Mouse (Mus musculus) midbrain, embryonic 14.5 days (tissue): ENCODE results near the gene Fyn. TPM values are rescaled to one million over a fixed set of nuclear protein-coding genes. Genes with fewer than 3 reads are reported as not detected.

Source experiments
- ATAC-seq: fragments of 200-750 bp; cut with Nextera tagmentation; 2 replicates; pipeline ENCODE4 v1.8.0; 2017; ENCODE audit warnings: moderate number of reproducible peaks, moderate library complexity; ENCODE audit not compliant: low FRiP score, low TSS enrichment
- DNase-seq: peaks from one replicate; pipeline ENCODE4 v3.0.0-alpha.2; 2015
- H3K27ac ChIP-seq: fragments of 300-500 bp; sonication (generic); replicated peaks from 2 replicates; pipeline ENCODE4 v1.5.1; 2014; ENCODE audit warnings: mild to moderate bottlenecking, low read depth, low read length, moderate library complexity
- H3K27me3 ChIP-seq: fragments of 300-500 bp; sonication (generic); 2 replicates; pipeline ENCODE4 v1.6.1; 2014; ENCODE audit warnings: low read length, control low read depth, mixed read lengths; ENCODE audit not compliant: control insufficient read depth, insufficient read depth
- H3K36me3 ChIP-seq: fragments of 300-500 bp; sonication (generic); 2 replicates; pipeline ENCODE4 v1.6.1; 2014; ENCODE audit warnings: low read length, control low read depth; ENCODE audit not compliant: control insufficient read depth, insufficient read depth
- H3K4me1 ChIP-seq: fragments of 300-500 bp; sonication (generic); 2 replicates; pipeline ENCODE4 v1.6.1; 2014; ENCODE audit warnings: mild to moderate bottlenecking, antibody characterized with exemption, low read length, control low read depth; ENCODE audit not compliant: control insufficient read depth, insufficient read depth
- H3K4me2 ChIP-seq: fragments of 300-500 bp; sonication (generic); 2 replicates; pipeline ENCODE4 v1.6.1; 2014; ENCODE audit warnings: mild to moderate bottlenecking, low read length, moderate library complexity
- H3K4me3 ChIP-seq: fragments of 300-500 bp; sonication (generic); replicated peaks from 2 replicates; pipeline ENCODE4 v1.5.1; 2014; ENCODE audit warnings: low read depth, low read length
- H3K9ac ChIP-seq: fragments of 300-500 bp; sonication (generic); replicated peaks from 2 replicates; pipeline ENCODE4 v1.6.1; 2014; ENCODE audit warnings: mild to moderate bottlenecking, low read length, moderate library complexity
- H3K9me3 ChIP-seq: fragments of 300-500 bp; sonication (generic); 2 replicates; pipeline ENCODE4 v1.6.1; 2016; ENCODE audit warnings: low read length, control low read depth, mixed read lengths; ENCODE audit not compliant: control insufficient read depth
- WGBS: fragments of 180-500 bp; shearing (Covaris S2); extraction: QIAGEN DNeasy Blood & Tissue Kit; methylation state at CpG from one replicate; pipeline ENCODE4 v1.1.7; 2014; 5-methylcytosine and 5-hydroxymethylcytosine counted together
- polyA plus RNA-seq: library from polyadenylated mRNA; unstranded; fragments of >200 nt; fragmentation: Nextera tagmentation; extraction: Ambion mirVana; gene quantifications from 2 replicates; pipeline ENCODE4 v1.2.1, GENCODE M21; 2014

Gene Fyn
- polyA plus RNA-seq, 1 experiment from 2014 or later: 90.8 TPM

- H3K4me1 ChIP-seq: peaks cover 49% of the 10 kb centered on the region
Observed at GRCm38 (mm10) chr10:39534324-39535026, 165.8 kb downstream of the Fyn start.

DNA sequence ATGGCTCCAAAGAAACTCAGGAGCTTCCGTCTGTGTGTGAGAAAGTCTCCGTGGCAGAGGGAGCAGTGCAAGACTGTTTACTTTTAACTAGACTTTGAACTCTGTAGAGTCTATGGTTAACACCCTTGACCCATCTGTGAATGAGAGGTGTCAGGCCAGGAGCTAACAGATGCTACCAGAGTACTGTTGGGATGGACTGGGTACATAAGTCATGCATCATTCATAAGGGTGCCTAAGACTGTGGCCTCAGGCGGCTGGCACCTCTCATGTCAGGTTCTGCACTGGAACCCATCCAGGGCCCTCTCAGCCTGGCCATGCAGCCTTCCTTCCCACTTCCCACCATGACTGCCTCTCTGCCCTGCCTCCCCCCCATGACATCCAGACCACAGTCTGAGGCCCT lies 166.7 kb downstream of the Fyn start:
- H3K4me3 ChIP-seq: no peak overlapping the region
- H3K27me3 ChIP-seq: no peaks in the 10 kb centered on the region
- peak overlapping the region; percentile 78 for H3K27ac ChIP-seq
- no peak overlapping the region for H3K4me2 ChIP-seq
- peaks cover 39% of the 10 kb centered on the region for H3K36me3 ChIP-seq
- peaks cover 57% of the 10 kb centered on the region for H3K4me1 ChIP-seq
- 55% methylated on average over 3 of the region's 3 CpGs for whole genome bisulfite sequencing
- H3K9ac ChIP-seq: peak overlapping the region; percentile 9; the same call in 1 of the 2 replicates
- DNase-seq (no peak), ATAC-seq (no peak)
- H3K9me3 ChIP-seq: no peaks in the 10 kb centered on the region

More at GRCm38 (mm10) chr10:39534324-39535026, 165.8 kb downstream of the Fyn start:
- no peak overlapping the region for H3K4me2 ChIP-seq
- peak overlapping the region; percentile 40 for H3K9ac ChIP-seq
- DNase-seq (peak; percentile 58), ATAC-seq (peak; percentile 38; the same call in 1 of the 2 replicates)
- H3K9me3 ChIP-seq: no peaks in the 10 kb centered on the region
- no peak overlapping the region for H3K4me3 ChIP-seq
- H3K36me3 ChIP-seq: peaks cover 43% of the 10 kb centered on the region
- WGBS: 46% methylated on average over 9 of the region's 9 CpGs
- no peaks in the 10 kb centered on the region for H3K27me3 ChIP-seq
- H3K27ac ChIP-seq: peak overlapping the region; percentile 78

DNA sequence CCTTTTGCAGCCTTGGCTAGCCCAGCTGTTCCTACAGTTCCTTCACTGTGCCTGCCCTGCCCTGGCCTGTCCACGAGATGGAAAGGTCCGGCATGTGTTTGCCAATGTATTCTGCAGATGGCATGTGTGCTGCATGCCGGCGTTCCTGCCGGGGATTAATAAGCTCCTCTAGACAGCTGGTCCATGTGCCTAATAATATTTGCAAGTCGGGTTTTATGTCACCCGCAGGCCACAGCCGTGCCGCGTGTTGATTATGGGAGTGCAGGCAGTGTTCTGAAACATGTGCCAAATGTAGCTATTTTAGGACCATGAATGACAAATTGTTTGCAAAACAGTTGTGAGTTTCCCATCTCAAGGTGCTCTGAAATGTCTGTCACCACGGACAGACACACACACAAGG lies 167.6 kb downstream of the Fyn start:
- no peak overlapping the region for H3K4me3 ChIP-seq
- ATAC-seq (peak; percentile 60; the same call in 1 of the 2 replicates), DNase-seq (peak; percentile 75)
- 33% methylated on average over 11 of the region's 11 CpGs for WGBS
- H3K9ac ChIP-seq: no peak overlapping the region
- H3K27me3 ChIP-seq: no peaks in the 10 kb centered on the region
- no peaks in the 10 kb centered on the region for H3K9me3 ChIP-seq
- H3K4me2 ChIP-seq: no peak overlapping the region
- peak overlapping the region; percentile 78 for H3K27ac ChIP-seq
- H3K4me1 ChIP-seq: peaks cover 63% of the 10 kb centered on the region
- peaks cover 36% of the 10 kb centered on the region for H3K36me3 ChIP-seq

GRCm38 (mm10) chr10:39540012-39540647 lies 171.5 kb downstream of the Fyn start:
- Histone ChIP-seq H3K4me3 (no peak overlapping the region), H3K4me2 (no peak overlapping the region), H3K9ac (no peak overlapping the region), H3K27ac (peak overlapping the region; percentile 86), H3K36me3 (peaks cover 23% of the 10 kb centered on the region), H3K9me3 (no peaks in the 10 kb centered on the region), H3K27me3 (no peaks in the 10 kb centered on the region), H3K4me1 (peaks cover 70% of the 10 kb centered on the region)
- WGBS: 37% methylated on average over 9 of the region's 9 CpGs
- DNase-seq (no peak), ATAC-seq (no peak)

GRCm38 (mm10) chr10:39540995-39541394 lies 172.3 kb downstream of the Fyn start:
- ATAC-seq (peak; percentile 84), DNase-seq (peak; percentile 92)
- peak overlapping the region; percentile 50 for H3K9ac ChIP-seq
- H3K9me3 ChIP-seq: no peaks in the 10 kb centered on the region
- WGBS: 2% methylated on average over 7 of the region's 7 CpGs
- H3K4me1 ChIP-seq: peaks cover 69% of the 10 kb centered on the region
- peak overlapping the region; percentile 11; the same call in 1 of the 2 replicates for H3K4me2 ChIP-seq
- H3K4me3 ChIP-seq: no peak overlapping the region
- H3K27ac ChIP-seq: peak overlapping the region; percentile 100
- peaks cover 16% of the 10 kb centered on the region for H3K36me3 ChIP-seq
- H3K27me3 ChIP-seq: no peaks in the 10 kb centered on the region

DNA sequence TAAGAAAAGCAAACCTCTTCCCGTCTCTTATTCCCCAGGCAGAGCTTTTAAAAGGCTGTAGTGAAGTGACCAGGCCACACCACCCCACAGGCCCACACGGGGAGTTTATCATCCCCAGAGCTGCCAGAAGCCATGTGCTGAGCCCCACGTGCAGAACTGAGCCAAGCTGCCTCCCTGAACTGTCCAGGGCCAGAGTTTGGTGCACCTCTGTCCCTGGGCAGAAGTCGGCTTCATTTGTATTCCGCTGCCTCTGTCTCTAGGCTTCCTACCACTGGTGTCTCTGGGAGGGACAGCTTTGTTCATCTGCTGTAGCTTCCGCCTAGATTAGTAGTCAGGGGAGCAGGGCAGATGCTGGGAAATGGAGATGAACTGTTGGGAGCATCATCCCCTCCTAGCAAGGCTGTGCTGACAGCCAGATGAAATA lies 172.8 kb downstream of the Fyn start:
- peaks cover 65% of the 10 kb centered on the region for H3K4me1 ChIP-seq
- H3K27ac ChIP-seq: peak overlapping the region; percentile 100
- no peak overlapping the region for H3K4me3 ChIP-seq
- H3K27me3 ChIP-seq: no peaks in the 10 kb centered on the region
- H3K9ac ChIP-seq: peak overlapping the region; percentile 50; the same call in 1 of the 2 replicates
- H3K36me3 ChIP-seq: peaks cover 16% of the 10 kb centered on the region
- H3K4me2 ChIP-seq: peak overlapping the region; percentile 11; the same call in 1 of the 2 replicates
- DNase-seq (peak; percentile 77), ATAC-seq (peak; percentile 71)
- WGBS: under 1% methylated on average over 6 of the region's 6 CpGs
- H3K9me3 ChIP-seq: no peaks in the 10 kb centered on the region

GRCm38 (mm10) chr10:39541951-39542521 lies 173.4 kb downstream of the Fyn start:
- H3K4me3 ChIP-seq: no peak overlapping the region
- peaks cover 63% of the 10 kb centered on the region for H3K4me1 ChIP-seq
- no peaks in the 10 kb centered on the region for H3K27me3 ChIP-seq
- H3K9me3 ChIP-seq: no peaks in the 10 kb centered on the region
- WGBS: 3% methylated on average over 7 of the region's 7 CpGs
- ATAC-seq: peak; percentile 15; the same call in 1 of the 2 replicates
- peaks cover 16% of the 10 kb centered on the region for H3K36me3 ChIP-seq
- DNase-seq: no peak
- H3K27ac ChIP-seq: peak overlapping the region; percentile 100
- H3K9ac ChIP-seq: peak overlapping the region; percentile 50
- no peak overlapping the region; the same call in 1 of the 2 replicates for H3K4me2 ChIP-seq

GRCm38 (mm10) chr10:39542535-39543257 lies 174.0 kb downstream of the Fyn start:
- Histone ChIP-seq H3K4me1 (peaks cover 59% of the 10 kb centered on the region), H3K27ac (peak overlapping the region; percentile 100), H3K9me3 (no peaks in the 10 kb centered on the region), H3K4me3 (no peak overlapping the region), H3K9ac (peak overlapping the region; percentile 50), H3K36me3 (peaks cover 14% of the 10 kb centered on the region), H3K4me2 (no peak overlapping the region), H3K27me3 (no peaks in the 10 kb centered on the region)
- ATAC-seq (peak; percentile 0; the same call in 1 of the 2 replicates), DNase-seq (peak; percentile 71)
- 43% methylated on average over 15 of the region's 15 CpGs for WGBS
